Mouse (Mus musculus) intestine, postnatal 0 days (tissue): ENCODE measurements around the gene Zfp217. TPM values are rescaled to one million over a fixed set of nuclear protein-coding genes. Genes with fewer than 3 reads are reported as not detected.

Experiments
- ATAC-seq: fragments of 200-750 bp; cut with Nextera tagmentation; 2 replicates; pipeline ENCODE4 v1.8.0; 2017; ENCODE audit warnings: mild to moderate bottlenecking, moderate TSS enrichment, moderate library complexity
- H3K27ac ChIP-seq: fragments of 300-500 bp; sonication (generic); 2 replicates; pipeline ENCODE4 v1.5.1; 2014; ENCODE audit warnings: mild to moderate bottlenecking, low read depth, low read length, moderate library complexity
- H3K27me3 ChIP-seq: fragments of 300-500 bp; sonication (generic); replicated peaks from 2 replicates; pipeline ENCODE4 v1.6.1; 2014; ENCODE audit warnings: low read length, mixed read lengths; ENCODE audit not compliant: control insufficient read depth, insufficient read depth
- H3K36me3 ChIP-seq: fragments of 300-500 bp; sonication (generic); 2 replicates; pipeline ENCODE4 v1.6.1; 2014; ENCODE audit warnings: mild to moderate bottlenecking, moderate library complexity; ENCODE audit not compliant: control insufficient read depth, insufficient read depth
- H3K4me1 ChIP-seq: fragments of 300-500 bp; sonication (generic); replicated peaks from 2 replicates; pipeline ENCODE4 v1.6.1; 2014; ENCODE audit warnings: antibody characterized with exemption, low read length, mixed read lengths; ENCODE audit not compliant: control insufficient read depth, insufficient read depth
- H3K4me2 ChIP-seq: fragments of 300-500 bp; sonication (generic); replicated peaks from 2 replicates; pipeline ENCODE4 v1.6.1; 2014; ENCODE audit warnings: low read depth, mild to moderate bottlenecking, moderate library complexity
- H3K4me3 ChIP-seq: fragments of 300-500 bp; sonication (generic); 2 replicates; pipeline ENCODE4 v1.5.1; 2014; ENCODE audit warnings: low read depth, low read length
- H3K9ac ChIP-seq: fragments of 300-500 bp; sonication (generic); 2 replicates; pipeline ENCODE4 v1.6.1; 2014; ENCODE audit warnings: mild to moderate bottlenecking, low read depth, low read length
- H3K9me3 ChIP-seq: fragments of 300-500 bp; sonication (generic); 2 replicates; pipeline ENCODE4 v1.6.1; 2016; ENCODE audit warnings: mixed run types; ENCODE audit not compliant: control insufficient read depth
- CTCF ChIP-seq: sonication (generic); IDR thresholded peaks from 2 replicates; pipeline ENCODE4 v1.5.1; 2016; ENCODE audit warnings: low read depth, mild to moderate bottlenecking, control low read depth, antibody characterized with exemption, moderate library complexity
- WGBS: fragments of 180-500 bp; shearing (Covaris S2); extraction: QIAGEN DNeasy Blood & Tissue Kit; methylation state at CpG from one replicate; pipeline ENCODE4 v1.1.7; 2014; 5-methylcytosine and 5-hydroxymethylcytosine counted together
- polyA plus RNA-seq: library from polyadenylated mRNA; unstranded; fragments of >200 nt; fragmentation: Nextera tagmentation; extraction: Ambion mirVana; gene quantifications from 2 replicates; pipeline ENCODE4 v1.2.1, GENCODE M21; 2015

The Zfp217 gene
- polyA plus RNA-seq, 1 experiment from 2014 or later = 2.2 TPM

DNA sequence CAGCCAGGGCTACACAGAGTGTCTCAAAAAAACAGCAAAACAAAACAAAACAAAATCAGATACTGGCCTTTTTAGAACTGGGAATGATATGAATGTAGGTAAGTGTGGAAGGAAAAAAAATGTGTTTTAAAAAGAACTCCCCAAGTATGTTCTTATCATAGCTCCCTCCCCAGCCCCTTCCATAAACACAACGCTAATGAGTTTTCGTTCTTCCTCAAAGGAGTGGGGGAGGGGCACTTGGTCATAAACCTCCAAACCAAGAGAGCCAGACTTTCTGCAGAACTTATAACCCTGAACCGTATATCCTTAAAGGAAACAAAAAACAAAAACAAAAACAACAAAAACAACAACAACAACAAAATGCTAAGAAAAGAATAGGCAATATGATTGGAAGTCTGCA, 4.0 kb downstream of the Zfp217 start:
- TF ChIP-seq CTCF = no peak
- no peaks in the 10 kb centered on the region for H3K4me1 ChIP-seq
- no peak overlapping the region; the same call in 1 of the 2 replicates for H3K27ac ChIP-seq
- no peak for ATAC-seq
- no peak overlapping the region for H3K4me3 ChIP-seq
- 8% methylated on average over 3 of the region's 3 CpGs for WGBS
- H3K9me3 ChIP-seq = no peaks in the 10 kb centered on the region
- no peaks in the 10 kb centered on the region for H3K27me3 ChIP-seq
- no peaks in the 10 kb centered on the region for H3K36me3 ChIP-seq
- H3K4me2 ChIP-seq = no peak overlapping the region
- H3K9ac ChIP-seq = no peak overlapping the region

DNA sequence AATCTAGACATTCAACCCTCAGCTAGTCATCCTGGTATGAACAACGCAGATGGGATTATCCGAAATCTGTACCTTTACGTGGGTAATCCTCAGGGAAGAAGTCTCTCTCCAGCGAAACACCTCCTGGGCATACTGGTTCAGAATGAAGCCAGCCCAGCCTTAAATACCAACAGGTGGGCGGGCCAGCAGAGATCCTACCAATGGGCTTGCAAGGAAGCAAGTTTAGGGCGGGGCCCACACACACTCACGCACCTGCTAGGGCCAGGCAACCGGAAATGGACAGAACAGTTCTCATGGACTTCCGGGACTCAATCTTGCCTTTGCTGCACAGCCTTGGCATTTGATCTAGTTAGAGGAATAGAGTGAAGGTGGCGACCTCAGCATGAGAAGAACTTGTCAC, 5.4 kb downstream of the Zfp217 start:
- Histone ChIP-seq H3K4me3 (no peak overlapping the region), H3K36me3 (no peaks in the 10 kb centered on the region), H3K9me3 (no peaks in the 10 kb centered on the region), H3K4me1 (no peaks in the 10 kb centered on the region; the same call in 1 of the 2 replicates), H3K9ac (no peak overlapping the region), H3K4me2 (peak overlapping the region; percentile 30; the same call in 1 of the 2 replicates), H3K27me3 (no peaks in the 10 kb centered on the region), H3K27ac (peak overlapping the region; percentile 73)
- TF ChIP-seq CTCF = no peak
- peak; percentile 82 for ATAC-seq
- WGBS = 82% methylated on average over 10 of the region's 10 CpGs

DNA sequence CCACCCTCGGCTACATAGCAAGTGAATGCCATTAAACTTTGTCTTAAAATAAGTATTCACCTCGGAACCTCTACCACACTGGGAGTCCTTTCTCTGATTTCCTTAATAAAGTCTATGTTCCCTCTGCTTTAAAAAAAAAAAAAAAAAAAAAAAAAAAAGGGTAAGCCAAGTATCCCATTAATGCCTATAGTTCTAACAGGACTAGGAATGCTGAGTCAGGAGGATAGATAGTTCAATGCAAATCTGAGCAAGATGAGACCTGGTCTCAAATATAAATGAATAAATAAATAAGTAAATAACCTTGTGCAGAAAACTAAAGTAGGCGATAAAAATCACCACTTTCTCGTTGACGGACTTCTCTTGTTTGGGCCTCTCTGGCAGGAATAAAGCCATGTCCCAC, 6.4 kb downstream of the Zfp217 start:
- 95% methylated on average over 5 of the region's 5 CpGs for WGBS
- no peaks in the 10 kb centered on the region for H3K36me3 ChIP-seq
- H3K9me3 ChIP-seq = no peaks in the 10 kb centered on the region
- no peak for ATAC-seq
- no peak for TF ChIP-seq CTCF
- no peaks in the 10 kb centered on the region; the same call in 1 of the 2 replicates for H3K4me1 ChIP-seq
- no peaks in the 10 kb centered on the region for H3K27me3 ChIP-seq
- H3K4me3 ChIP-seq = no peak overlapping the region
- H3K27ac ChIP-seq = no peak overlapping the region
- H3K4me2 ChIP-seq = no peak overlapping the region
- no peak overlapping the region for H3K9ac ChIP-seq

DNA sequence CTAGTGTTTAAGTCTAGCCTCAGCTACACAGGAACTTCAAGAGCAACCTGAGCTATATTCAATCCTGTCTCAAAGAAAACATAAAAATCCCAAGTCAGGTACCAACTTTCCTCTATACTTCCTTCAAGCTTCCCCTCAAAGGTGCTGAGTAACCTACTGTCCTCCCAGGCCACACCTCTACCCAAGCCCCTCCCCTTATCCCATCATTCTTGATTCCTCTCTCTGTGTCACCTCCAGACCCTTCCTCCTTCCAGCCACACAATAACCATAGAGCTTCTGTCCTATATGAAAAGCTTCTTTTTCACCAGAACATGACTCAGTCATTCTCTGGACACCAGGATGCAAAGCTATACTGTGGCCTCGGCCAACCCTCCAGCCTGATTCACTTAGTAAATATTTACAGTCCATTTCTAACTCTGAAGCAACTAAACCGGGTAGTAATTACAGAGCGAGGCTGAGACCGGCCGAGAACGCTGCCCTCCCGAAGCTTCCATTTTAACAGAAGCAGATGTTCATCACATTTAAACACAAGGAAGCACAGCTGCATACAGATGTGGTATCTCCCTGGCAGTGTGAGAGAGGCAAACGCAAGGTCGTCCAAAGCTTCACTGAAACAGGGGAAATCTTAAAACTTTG, 8.4 kb downstream of the Zfp217 start:
- Histone ChIP-seq H3K27me3 (no peaks in the 10 kb centered on the region), H3K9ac (no peak overlapping the region), H3K27ac (peak overlapping the region; percentile 0), H3K4me1 (no peaks in the 10 kb centered on the region; the same call in 1 of the 2 replicates), H3K4me2 (0 out of 2 replicates have a peak overlapping the region, but pooled peaks have one; percentile 9), H3K4me3 (no peak overlapping the region), H3K36me3 (no peaks in the 10 kb centered on the region), H3K9me3 (no peaks in the 10 kb centered on the region)
- TF ChIP-seq CTCF = no peak
- ATAC-seq = no peak
- WGBS = 21% methylated on average over 9 of the region's 9 CpGs

DNA sequence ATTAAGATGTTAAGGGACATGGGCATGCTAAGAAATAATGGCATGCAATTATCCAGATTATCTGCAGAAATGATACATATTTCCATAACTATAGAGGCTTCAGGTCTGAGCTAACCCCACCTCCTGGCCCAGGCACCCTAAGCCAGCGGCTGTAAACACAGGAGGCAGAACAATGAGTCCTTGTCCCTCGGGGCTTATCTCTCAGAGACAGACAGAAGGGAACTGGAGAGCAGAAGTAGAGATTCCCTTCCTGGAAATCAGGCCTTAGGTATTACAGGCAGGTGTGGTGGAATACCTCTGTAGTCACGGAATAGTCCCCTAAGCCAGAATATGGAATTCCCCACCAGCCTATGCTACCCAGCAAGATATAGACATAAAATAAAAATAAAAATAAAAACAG, 11.0 kb downstream of the Zfp217 start:
- no peak overlapping the region for H3K4me3 ChIP-seq
- WGBS = 34% methylated on average over 3 of the region's 3 CpGs
- H3K27me3 ChIP-seq = no peaks in the 10 kb centered on the region
- H3K9me3 ChIP-seq = no peaks in the 10 kb centered on the region
- ATAC-seq = peak; percentile 55
- H3K4me2 ChIP-seq = no peak overlapping the region
- H3K4me1 ChIP-seq = no peaks in the 10 kb centered on the region; the same call in 1 of the 2 replicates
- H3K9ac ChIP-seq = no peak overlapping the region
- TF ChIP-seq CTCF = no peak
- no peaks in the 10 kb centered on the region for H3K36me3 ChIP-seq
- no peak overlapping the region for H3K27ac ChIP-seq

DNA sequence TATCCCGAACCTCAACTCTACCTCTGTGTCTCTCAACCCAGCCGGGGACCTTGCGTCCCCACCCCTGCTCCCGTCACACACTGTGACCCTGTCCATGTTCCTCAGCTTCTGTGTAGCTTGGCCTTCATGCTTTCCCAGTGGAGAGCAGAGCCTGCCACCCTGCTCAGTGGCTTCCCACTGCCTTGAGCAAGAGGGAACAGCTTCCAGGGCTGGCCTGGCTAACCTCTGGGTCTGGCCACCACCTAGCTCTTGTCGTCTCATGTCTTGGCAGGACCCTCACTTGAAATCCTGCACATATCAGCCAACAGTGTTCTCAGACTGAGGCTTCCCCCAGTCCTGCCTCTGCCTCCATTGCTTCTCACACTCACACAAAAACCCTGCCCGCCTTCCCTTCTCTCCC, 12.1 kb downstream of the Zfp217 start:
- H3K9ac ChIP-seq = no peak overlapping the region
- no peaks in the 10 kb centered on the region for H3K9me3 ChIP-seq
- H3K27me3 ChIP-seq = no peaks in the 10 kb centered on the region
- no peak overlapping the region for H3K4me2 ChIP-seq
- H3K36me3 ChIP-seq = no peaks in the 10 kb centered on the region
- H3K27ac ChIP-seq = no peak overlapping the region
- no peaks in the 10 kb centered on the region; the same call in 1 of the 2 replicates for H3K4me1 ChIP-seq
- H3K4me3 ChIP-seq = no peak overlapping the region
- ATAC-seq = no peak
- WGBS = 89% methylated on average over 6 of the region's 6 CpGs
- no peak for TF ChIP-seq CTCF
